14 mouse cellular contexts compared by ENCODE assay signal in genomic region chr15:97548354-97548753, GRCm38 (mm10).
DNase-seq lines count a peak whose midpoint lies in the region; ATAC-seq and TF ChIP-seq lines count a peak whose summit lies in the region.
"Had no signal": no experiment of that assay in that cellular context is flagged by ENCODE, and none has a peak within 500 bp of the region (broad histone marks: within the 10 kb centered on the region; RNA-seq: fewer than 3 reads in every experiment).

No protein-coding gene starts in this region.

- no peak for DNase-seq in hindbrain, postnatal 0 days (ENCODE audit: low spot score)
- no peak for DNase-seq in lung, postnatal 0 days (ENCODE audit: low spot score)
- no peak for DNase-seq in lung, postnatal 25 days (ENCODE audit: low spot score)
- peak; percentile 24 for DNase-seq in ES-E14 (ENCODE audit: low read depth, low spot score)
- no peak for DNase-seq in brain, embryonic 14.5 days (ENCODE audit: low read depth)
- DNase-seq in right cerebral cortex, postnatal 14 days: no peak
- DNase-seq: cerebellum, postnatal 14 days; embryo, embryonic 11 days had no signal

- H3K4me3 ChIP-seq in hindbrain, postnatal 0 days (ENCODE audit: low read length): no peak overlapping the region
- no peak overlapping the region for H3K4me3 ChIP-seq in hindbrain, embryonic 12.5 days
- no peak overlapping the region for H3K4me3 ChIP-seq in lung, postnatal 0 days (ENCODE audit: low read depth, low read length)
- no peak overlapping the region for H3K4me3 ChIP-seq in ES-E14 (ENCODE audit: insufficient read depth in 1 of 2, low read depth in 1 of 2, low read length in 2 of 2, poor library complexity in 1 of 2, severe bottlenecking in 1 of 2)
- H3K4me3 ChIP-seq: forebrain, embryonic 13.5 days; limb, embryonic 12.5 days; lung, embryonic 15.5 days; megakaryocyte, embryonic 14.5 days; midbrain, embryonic 15.5 days had no signal

- in situ Hi-C loops in ES-E14 (cut with MboI; ENCODE audit: low sequenced_read_pairs in 2 of 2, unreplicated experiment in 2 of 2): no loop called here

- H3K27me3 ChIP-seq in hindbrain, postnatal 0 days (ENCODE audit: insufficient read depth, low read length): no peaks in the 10 kb centered on the region
- no peaks in the 10 kb centered on the region for H3K27me3 ChIP-seq in hindbrain, embryonic 12.5 days
- no peaks in the 10 kb centered on the region for H3K27me3 ChIP-seq in lung, postnatal 0 days (replicated peaks; ENCODE audit: insufficient read depth, low read length)
- H3K27me3 ChIP-seq: forebrain, embryonic 13.5 days; limb, embryonic 12.5 days; lung, embryonic 15.5 days; megakaryocyte, embryonic 14.5 days; midbrain, embryonic 15.5 days had no signal

- no peaks in the 10 kb centered on the region for H3K9me3 ChIP-seq in hindbrain, postnatal 0 days (ENCODE audit: low read length)
- H3K9me3 ChIP-seq in hindbrain, embryonic 12.5 days (replicated peaks): peaks cover 6% of the 10 kb centered on the region
- no peaks in the 10 kb centered on the region for H3K9me3 ChIP-seq in lung, postnatal 0 days (ENCODE audit: low read length)
- no peaks in the 10 kb centered on the region for H3K9me3 ChIP-seq in ES-E14 (ENCODE audit: control insufficient read depth, insufficient read depth, low read depth, low read length)
- H3K9me3 ChIP-seq: forebrain, embryonic 13.5 days; lung, embryonic 15.5 days; midbrain, embryonic 15.5 days had no signal

- H3K4me2 ChIP-seq in hindbrain, postnatal 0 days (ENCODE audit: low read depth, low read length): no peak overlapping the region
- no peak overlapping the region for H3K4me2 ChIP-seq in hindbrain, embryonic 12.5 days (replicated peaks)
- H3K4me2 ChIP-seq in lung, postnatal 0 days (replicated peaks; ENCODE audit: low read depth, low read length): no peak overlapping the region
- H3K4me2 ChIP-seq: forebrain, embryonic 13.5 days; limb, embryonic 12.5 days; lung, embryonic 15.5 days; midbrain, embryonic 15.5 days had no signal

- WGBS in hindbrain, postnatal 0 days: 93% methylated on average over 4 of the region's 4 CpGs
- 88% methylated on average over 4 of the region's 4 CpGs for WGBS in hindbrain, embryonic 12.5 days
- 81% methylated on average over 4 of the region's 4 CpGs for WGBS in lung, postnatal 0 days

- H3K27ac ChIP-seq in hindbrain, postnatal 0 days: no peak overlapping the region
- no peak overlapping the region for H3K27ac ChIP-seq in hindbrain, embryonic 12.5 days
- no peak overlapping the region for H3K27ac ChIP-seq in lung, postnatal 0 days (ENCODE audit: low read length)
- no peak overlapping the region for H3K27ac ChIP-seq in ES-E14 (ENCODE audit: insufficient read depth, low read depth, low read length, poor library complexity, severe bottlenecking)
- H3K27ac ChIP-seq: forebrain, embryonic 13.5 days; limb, embryonic 12.5 days; lung, embryonic 15.5 days; midbrain, embryonic 15.5 days had no signal

- no peak for TF ChIP-seq EP300 in lung, postnatal 0 days (IDR thresholded peaks at IDR 0.05)

- ATAC-seq in hindbrain, postnatal 0 days: no peak
- ATAC-seq in hindbrain, embryonic 12.5 days (ENCODE audit: low FRiP score): no peak
- no peak for ATAC-seq in lung, postnatal 0 days
- ATAC-seq: forebrain, embryonic 13.5 days; midbrain, embryonic 15.5 days had no signal

- H3K4me1 ChIP-seq in hindbrain, postnatal 0 days (ENCODE audit: insufficient read depth, low read length): no peaks in the 10 kb centered on the region
- no peaks in the 10 kb centered on the region for H3K4me1 ChIP-seq in hindbrain, embryonic 12.5 days
- H3K4me1 ChIP-seq in lung, postnatal 0 days (ENCODE audit: insufficient read depth, low read depth, low read length): no peaks in the 10 kb centered on the region
- H3K4me1 ChIP-seq in ES-E14 (ENCODE audit: control insufficient read depth in 2 of 2, insufficient read depth in 2 of 2, low read length in 2 of 2, poor library complexity in 1 of 2): peaks cover 2 to 9% of the 10 kb centered on the region in 2 experiments; a peak in 2 of 4 replicates
- H3K4me1 ChIP-seq: forebrain, embryonic 13.5 days; limb, embryonic 12.5 days; lung, embryonic 15.5 days; megakaryocyte, embryonic 14.5 days; midbrain, embryonic 15.5 days had no signal

- no peaks in the 10 kb centered on the region for H3K36me3 ChIP-seq in hindbrain, postnatal 0 days (ENCODE audit: insufficient read depth, low read length)
- H3K36me3 ChIP-seq in hindbrain, embryonic 12.5 days: no peaks in the 10 kb centered on the region
- H3K36me3 ChIP-seq in lung, postnatal 0 days (ENCODE audit: insufficient read depth, low read length): no peaks in the 10 kb centered on the region
- no peaks in the 10 kb centered on the region for H3K36me3 ChIP-seq in ES-E14 (ENCODE audit: control insufficient read depth, insufficient read depth, low read length, poor library complexity, severe bottlenecking)
- H3K36me3 ChIP-seq: limb, embryonic 12.5 days; lung, embryonic 15.5 days; midbrain, embryonic 15.5 days had no signal

- no peak overlapping the region for H3K9ac ChIP-seq in hindbrain, postnatal 0 days (replicated peaks; ENCODE audit: low read length)
- no peak overlapping the region for H3K9ac ChIP-seq in hindbrain, embryonic 12.5 days
- no peak overlapping the region for H3K9ac ChIP-seq in lung, postnatal 0 days (replicated peaks; ENCODE audit: low read depth)
- H3K9ac ChIP-seq in ES-E14 (ENCODE audit: insufficient read depth, low read depth, low read length, poor library complexity, severe bottlenecking): no peak overlapping the region
- H3K9ac ChIP-seq: forebrain, embryonic 13.5 days; limb, embryonic 12.5 days; lung, embryonic 15.5 days; midbrain, embryonic 15.5 days had no signal

- TF ChIP-seq POLR2A in brain, embryonic 14.5 days (IDR thresholded peaks at IDR 0.05; ENCODE audit: borderline replicate concordance, extremely low read depth, insufficient read depth, insufficient read length, poor library complexity, severe bottlenecking): no peak

- TF ChIP-seq CTCF in hindbrain, postnatal 0 days (IDR thresholded peaks at IDR 0.05; ENCODE audit: low read depth): 0 out of 2 replicates have a peak, but pooled peaks have one; percentile 11
- peak; percentile 12; the same call in 1 of the 2 replicates for TF ChIP-seq CTCF in lung, postnatal 0 days (IDR thresholded peaks at IDR 0.05)
- TF ChIP-seq CTCF in brain, embryonic 14.5 days (IDR thresholded peaks at IDR 0.05; ENCODE audit: borderline replicate concordance, extremely low read depth, insufficient read depth, insufficient read length): 0 out of 2 replicates have a peak, but pooled peaks have one; percentile 5

TF ChIP-seq in ES-E14, 5 proteins besides CTCF, POLR2A, EP300 and RAD21:
- TF ChIP-seq MAFK (IDR thresholded peaks at IDR 0.05; ENCODE audit: insufficient read depth, low read depth, low read length): no peak
- TF ChIP-seq ZC3H11A (IDR thresholded peaks at IDR 0.05; ENCODE audit: borderline replicate concordance, low read depth, low read length): peak; percentile 19; the same call in 1 of the 2 replicates
- no peak for TF ChIP-seq HCFC1 (IDR thresholded peaks at IDR 0.05; ENCODE audit: borderline replicate concordance, insufficient read depth, low read length)
- TF ChIP-seq ZNF384 (IDR thresholded peaks at IDR 0.05; ENCODE audit: low read depth, low read length): no peak
- TF ChIP-seq CHD2 (IDR thresholded peaks at IDR 0.05; ENCODE audit: low read depth, low read length): no peak
